Mouse (Mus musculus): Measurements from ENCODE around the gene Auts2.

The Auts2 gene

DNA sequence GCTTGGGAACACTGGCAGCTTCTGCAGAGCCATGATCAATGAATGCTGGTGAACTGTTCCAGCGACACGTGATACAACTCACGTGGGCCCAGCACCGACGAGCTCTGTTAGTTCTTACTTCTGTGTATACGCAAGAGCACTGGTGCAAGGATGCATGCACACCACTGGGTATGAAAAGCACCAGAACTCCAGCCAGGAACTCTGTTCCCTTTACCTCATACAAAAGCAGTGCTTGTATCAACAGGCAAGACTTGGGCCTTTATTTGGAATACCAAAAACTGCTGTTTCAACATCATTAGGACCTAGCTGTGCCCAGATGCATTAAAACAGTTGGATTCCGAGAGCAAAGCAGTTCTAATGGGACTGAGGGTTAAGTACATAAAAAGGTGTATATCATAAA lies 295.1 kb downstream of the Auts2 start:
- no peak for DNase-seq

GRCm38 (mm10) chr5:132235460-132235859 lies 307.7 kb downstream of the Auts2 start:
- no peak for DNase-seq

GRCm38 (mm10) chr5:132234471-132234870 lies 308.7 kb downstream of the Auts2 start:
- DNase-seq = peak in 1 of 2 experiments; percentile 42

GRCm38 (mm10) chr5:132231280-132232047 lies 311.7 kb downstream of the Auts2 start:
- peak; percentile 79 for DNase-seq

- peak; percentile 62 to 76 for DNase-seq
These were observed 313.3 kb downstream of the Auts2 start for GRCm38 (mm10) chr5:132229644-132230357.

DNA sequence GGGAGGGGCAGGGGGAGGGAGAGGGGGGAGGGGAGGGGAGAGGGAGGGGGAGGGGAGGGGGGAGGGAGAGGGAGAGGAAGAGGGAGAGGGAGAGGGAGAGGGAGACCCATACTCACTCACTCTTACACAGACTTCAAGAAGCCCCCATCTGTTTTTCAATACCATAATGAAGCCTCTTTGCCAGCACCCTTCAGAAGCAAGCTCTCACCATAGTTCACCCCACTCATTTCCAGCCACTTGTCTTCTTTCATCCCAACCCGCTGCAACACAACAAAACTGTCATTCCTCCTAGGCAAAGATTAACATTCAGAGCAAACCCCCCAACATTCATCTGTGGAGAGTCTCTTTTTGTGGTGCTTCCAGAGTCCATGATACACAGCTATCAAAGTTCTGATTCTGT lies 314.1 kb downstream of the Auts2 start:
- no peak for DNase-seq

DNA sequence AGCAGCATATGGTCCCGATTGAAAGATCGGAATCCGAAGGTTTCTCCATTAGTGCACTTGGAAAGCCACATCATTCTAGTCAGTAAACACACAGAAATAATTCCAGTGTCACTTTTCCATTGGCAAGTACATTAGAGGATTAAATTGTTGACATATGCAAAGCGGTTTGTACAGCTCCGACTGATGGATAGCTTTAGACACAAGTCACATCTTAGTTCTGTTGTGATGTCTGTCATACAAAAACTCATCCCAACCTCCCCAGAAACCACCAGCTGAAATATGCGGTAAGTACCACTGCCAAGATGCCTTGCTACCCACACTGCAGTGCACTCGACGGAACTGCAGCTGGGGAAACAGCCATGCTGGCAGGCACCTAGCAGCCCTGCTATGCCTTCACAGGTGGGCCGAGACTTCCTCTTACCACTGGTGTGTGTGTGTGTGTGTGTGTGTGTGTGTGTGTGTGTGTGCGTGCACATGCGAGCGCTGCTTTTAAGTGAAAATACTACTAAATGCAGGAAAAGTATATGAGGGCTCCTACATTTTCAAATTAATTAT lies 322.7 kb downstream of the Auts2 start:
- DNase-seq = no peak

GRCm38 (mm10) chr5:132216143-132216542 lies 327.0 kb downstream of the Auts2 start:
- DNase-seq = no peak

GRCm38 (mm10) chr5:132212446-132212845 lies 330.7 kb downstream of the Auts2 start:
- DNase-seq = peak; percentile 60 to 72

- DNase-seq = no peak
These were observed 333.4 kb downstream of the Auts2 start for GRCm38 (mm10) chr5:132209694-132210093.

DNA sequence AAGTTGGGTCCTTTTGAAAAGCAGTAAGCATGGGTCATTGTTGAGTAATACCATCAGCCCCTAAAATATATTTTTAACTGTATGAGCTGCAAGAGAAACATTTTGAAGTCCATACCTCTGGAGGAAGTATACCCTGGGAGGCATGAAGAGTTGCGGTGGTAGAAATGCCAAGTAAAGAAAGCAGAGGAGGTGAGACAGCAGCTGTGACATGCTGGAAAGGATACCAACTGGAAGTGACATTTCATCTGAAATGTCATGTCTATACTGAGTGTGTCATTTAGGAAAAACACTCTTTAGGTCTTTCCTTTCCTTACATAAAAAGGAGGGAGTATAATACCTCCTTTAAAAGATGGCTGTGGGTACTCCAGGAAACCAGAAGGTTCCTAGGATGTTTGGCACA lies 336.9 kb downstream of the Auts2 start:
- DNase-seq = no peak

- no peak for DNase-seq
These were observed 339.3 kb downstream of the Auts2 start for GRCm38 (mm10) chr5:132203846-132204245.

- DNase-seq = peak; percentile 42 to 70
These were observed 342.0 kb downstream of the Auts2 start for GRCm38 (mm10) chr5:132201077-132201645.

DNA sequence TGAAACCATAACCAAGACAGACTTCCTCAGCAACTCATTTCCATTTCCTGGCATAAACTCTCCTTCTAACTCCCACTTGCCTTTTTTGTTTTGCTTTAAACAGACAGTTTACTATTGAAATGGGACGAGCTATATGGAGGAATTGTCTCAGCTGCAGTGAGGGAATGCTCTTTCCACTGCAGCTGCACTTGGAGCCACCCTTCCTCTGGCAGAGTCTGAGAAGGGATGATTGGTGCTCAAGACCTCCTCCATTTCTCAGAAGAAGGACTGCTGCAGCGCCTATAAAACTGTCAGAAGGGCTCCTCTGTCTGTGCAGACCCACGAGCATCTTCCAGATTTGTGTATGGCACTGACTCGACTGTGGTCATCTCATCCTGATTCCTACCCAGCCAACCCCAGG lies 342.5 kb downstream of the Auts2 start:
- no peak for DNase-seq

DNA sequence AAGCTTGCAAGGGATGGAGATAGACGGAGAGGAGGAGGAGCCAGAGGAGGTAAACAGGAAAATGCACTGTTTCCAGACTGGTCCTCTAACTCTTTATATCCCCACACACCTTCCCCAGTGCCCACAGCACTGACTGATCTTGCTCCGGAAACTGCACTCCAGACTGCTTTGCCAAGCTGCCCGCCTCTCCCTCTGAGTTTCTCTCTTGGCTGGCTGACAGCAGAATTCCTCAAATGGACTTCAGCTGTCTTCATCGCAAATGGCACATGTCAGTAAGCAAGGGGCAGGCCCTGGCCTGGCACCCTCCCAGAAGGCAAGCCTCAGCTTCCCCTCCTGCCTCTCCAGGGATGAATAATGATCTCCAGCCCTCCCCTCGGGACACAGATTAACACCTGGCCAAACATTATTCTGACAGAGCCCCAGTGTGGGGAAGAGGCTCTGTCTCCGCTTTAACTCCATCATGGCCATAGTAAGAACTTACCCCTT lies 348.1 kb downstream of the Auts2 start:
- peak; percentile 51 to 66 for DNase-seq

DNA sequence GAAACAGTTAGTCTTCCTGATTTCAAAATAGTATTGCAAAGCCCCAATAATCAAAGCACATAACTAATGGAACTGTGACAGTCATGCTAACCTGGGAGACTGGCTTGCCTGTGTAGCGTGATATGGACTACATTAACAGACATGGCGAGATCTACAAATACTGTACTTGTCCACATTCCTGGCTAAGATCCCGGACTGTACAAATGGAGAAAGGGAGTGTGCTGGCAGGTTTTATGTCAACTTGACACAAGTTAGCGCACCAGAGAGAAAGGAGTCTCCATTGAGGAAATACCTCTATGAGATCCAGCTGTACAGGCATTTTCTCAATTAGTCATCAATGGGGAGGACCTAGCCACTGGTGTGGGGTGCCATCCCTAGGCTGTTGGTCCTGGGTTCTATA lies 353.0 kb downstream of the Auts2 start:
- no peak for DNase-seq

DNA sequence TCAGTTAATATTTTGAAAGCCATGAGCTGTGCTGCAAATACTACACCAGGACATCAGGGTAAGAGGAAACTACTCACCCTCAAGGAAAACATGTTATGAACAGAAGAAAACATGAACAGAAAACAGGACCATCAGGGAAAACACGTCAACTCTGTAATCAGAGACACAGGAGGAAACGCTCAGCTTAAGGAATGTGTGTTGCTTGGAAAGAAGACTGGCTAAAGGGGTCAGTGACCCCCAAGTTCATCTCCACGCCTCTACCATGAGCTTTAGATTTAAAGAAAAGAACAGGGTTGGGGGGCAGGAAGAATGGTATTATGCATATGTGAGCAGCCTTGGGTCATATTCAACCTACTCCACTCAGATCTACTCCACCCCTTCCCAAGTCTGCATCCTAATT lies 356.5 kb downstream of the Auts2 start:
- DNase-seq = no peak

- DNase-seq = no peak
These were observed 356.9 kb downstream of the Auts2 start for GRCm38 (mm10) chr5:132186221-132186620.

DNA sequence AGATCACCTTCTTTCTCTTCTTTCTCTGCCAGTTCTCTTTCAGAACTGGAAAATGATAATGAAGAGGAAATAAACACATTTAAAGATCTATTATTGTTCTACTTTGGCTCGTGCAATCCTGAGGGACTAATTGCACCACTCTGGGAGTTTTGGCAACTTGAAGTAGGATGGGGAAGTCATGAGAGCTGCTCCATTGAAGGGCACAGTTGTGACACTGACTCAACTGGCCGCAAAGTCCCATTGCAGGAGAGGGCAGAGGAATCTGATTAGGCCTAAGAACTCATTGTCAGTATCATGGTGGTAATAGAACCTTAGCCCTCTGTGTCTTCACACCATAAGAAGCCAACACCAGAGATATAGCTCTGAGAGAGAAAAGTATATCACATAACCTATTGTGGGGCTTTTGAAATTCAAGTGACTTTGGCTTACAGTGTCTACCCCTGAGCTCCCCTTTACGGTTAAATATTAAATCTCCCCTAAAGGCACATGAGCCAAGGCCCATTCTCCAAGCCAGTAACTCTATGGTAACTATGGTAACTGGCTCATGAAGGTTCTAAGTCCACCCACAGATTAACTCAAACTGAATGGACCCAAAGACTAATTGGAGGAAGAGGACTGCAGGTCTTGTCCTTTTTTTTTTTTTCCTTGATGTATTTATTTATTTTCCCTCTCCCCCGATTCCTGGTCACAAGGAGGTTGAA lies 358.6 kb downstream of the Auts2 start:
- DNase-seq = no peak

DNA sequence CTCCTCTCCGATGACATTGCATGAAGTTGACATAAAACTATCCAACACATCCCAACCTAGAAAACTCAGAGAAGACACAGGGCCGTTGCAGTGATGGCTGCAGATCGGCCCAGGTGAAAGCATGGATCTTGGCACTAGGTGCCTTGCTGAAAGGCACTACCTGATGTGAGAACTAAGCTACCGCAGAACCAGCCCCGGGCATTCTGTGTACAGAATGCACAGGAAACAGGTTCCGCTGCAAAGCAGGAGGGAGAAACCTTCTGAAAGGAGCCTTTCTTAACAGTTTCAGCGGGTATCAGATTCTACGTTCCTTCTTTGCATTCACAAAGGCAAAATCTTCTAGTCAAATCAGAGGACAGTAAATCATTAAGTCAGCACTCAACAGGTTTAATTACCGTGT lies 361.1 kb downstream of the Auts2 start:
- DNase-seq = no peak

GRCm38 (mm10) chr5:132170010-132170409 lies 373.1 kb downstream of the Auts2 start:
- peak; percentile 76 to 83 for DNase-seq

- DNase-seq = no peak
These were observed 374.3 kb downstream of the Auts2 start for GRCm38 (mm10) chr5:132168805-132169204.

GRCm38 (mm10) chr5:132168224-132168623 lies 374.9 kb downstream of the Auts2 start:
- DNase-seq = no peak
